Mouse (Mus musculus): ENCODE results near the gene Mbd5.

GRCm38 (mm10) chr2:48914185-48914584 is 35.1 kb upstream of the Mbd5 start:
- TF ChIP-seq POLR2A (IDR thresholded peaks at IDR 0.05; ENCODE audit: borderline replicate concordance, control insufficient read depth, low read depth, low read length) (no peak), CTCF (IDR thresholded peaks at IDR 0.05; ENCODE audit: control insufficient read depth, insufficient read depth, low read length) (no peak)

Data from bone marrow, adult 2 months (tissue).